Mouse (Mus musculus): ENCODE data around the gene Ola1.

DNA sequence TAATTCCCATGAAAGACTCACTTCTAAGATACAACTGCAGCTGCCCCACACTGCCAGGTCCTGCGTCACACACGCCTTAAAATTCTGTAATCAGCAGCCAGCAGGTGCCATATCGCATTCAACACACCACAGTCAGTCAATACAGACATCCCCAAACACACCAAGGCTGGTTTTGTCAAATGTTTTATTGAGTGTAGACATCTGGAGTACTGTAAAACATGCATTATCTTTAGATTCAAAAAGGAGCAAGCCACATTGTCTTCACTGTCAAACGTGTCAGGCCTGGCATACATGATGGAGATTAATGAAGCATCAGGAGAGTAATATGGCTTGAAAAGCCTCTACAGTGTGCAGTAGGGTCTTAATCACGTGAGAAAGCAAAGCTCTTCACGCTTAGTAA, 125.7 kb downstream of the Ola1 start:
- TF ChIP-seq CTCF (conservative IDR thresholded peaks at IDR 0.05 in 1 of 2, IDR thresholded peaks at IDR 0.05 in 1 of 2; ENCODE audit: low read depth in 2 of 2, low read length in 2 of 2): no peak
- TF ChIP-seq MEF2A (IDR thresholded peaks at IDR 0.05; ENCODE audit: borderline replicate concordance, low read depth, low read length): no peak
- TF ChIP-seq POLR2A (IDR thresholded peaks at IDR 0.05; ENCODE audit: low read depth, low read length): no peak

Measured in CH12.LX (cell line).